Mouse (Mus musculus) cerebellum, adult 2 months (tissue): ENCODE measurements at regions not wholly inside any gene's neighbourhood (a gene's known extent, or its start where the extent isn't known, plus 50 kb on each side); places are given as distances from the start of the nearest gene placed in this dataset.

Experiments used
- DNase-seq, 2 experiments: peaks; one replicate each; pipeline ENCODE4 v3.0.0; 2021
- H3K27ac ChIP-seq: fragments of 200-500 bp; 2 replicates; pipeline ENCODE4 v1.5.1; 2012; ENCODE audit warnings: low read length, control low read depth, inconsistent platforms; ENCODE audit not compliant: insufficient read depth
- H3K27me3 ChIP-seq: fragments of 200-500 bp; 2 replicates; pipeline ENCODE4 v1.6.1; 2012; ENCODE audit warnings: inconsistent platforms, mild to moderate bottlenecking, low read length, moderate library complexity; ENCODE audit not compliant: control insufficient read depth, insufficient read depth
- H3K4me1 ChIP-seq: fragments of 200-500 bp; 2 replicates; pipeline ENCODE4 v1.6.1; 2011; ENCODE audit warnings: low read length; ENCODE audit not compliant: control insufficient read depth, insufficient read depth
- H3K4me3 ChIP-seq: fragments of 200-500 bp; replicated peaks from 2 replicates; pipeline ENCODE3; 2011; ENCODE audit warnings: mild to moderate bottlenecking, low read depth, low read length, control low read depth; ENCODE audit not compliant: insufficient read depth
- CTCF ChIP-seq: fragments of 200-500 bp; IDR thresholded peaks from 2 replicates; pipeline ENCODE4 v1.5.1; 2011; ENCODE audit warnings: low read depth, mild to moderate bottlenecking, control low read depth, low read length, moderate library complexity, borderline replicate concordance; ENCODE audit not compliant: insufficient read depth
- POLR2A ChIP-seq: fragments of 200-500 bp; IDR thresholded peaks from 2 replicates; pipeline ENCODE4 v1.6.1; 2011; ENCODE audit warnings: low read length, control low read depth, borderline replicate concordance; ENCODE audit not compliant: insufficient read depth
- WGBS: fragments of 180-500 bp; shearing (Covaris S2); methylation state at CpG from one replicate; pipeline ENCODE4 v1.1.7; 2018; 5-methylcytosine and 5-hydroxymethylcytosine counted together

- no peak overlapping the region for H3K4me3 ChIP-seq
- H3K4me1 ChIP-seq, result no peaks in the 10 kb centered on the region
- no peak for DNase-seq
- 80% methylated on average over 13 of the region's 13 CpGs for WGBS
- no peaks in the 10 kb centered on the region for H3K27me3 ChIP-seq
- H3K27ac ChIP-seq, result no peak overlapping the region
- TF ChIP-seq CTCF (no peak), POLR2A (no peak)
Observed at GRCm38 (mm10) chr17:63660841-63661481, 161.1 kb upstream of the Fbxl17 start.

- 96% methylated on average over 4 of the region's 4 CpGs for WGBS
Observed at GRCm38 (mm10) chr17:63661584-63661983, 161.8 kb upstream of the Fbxl17 start.

GRCm38 (mm10) chr17:63662251-63662650 lies 162.4 kb upstream of the Fbxl17 start:
- no peak for TF ChIP-seq CTCF
- no peak for TF ChIP-seq POLR2A
- 78% methylated on average over 12 of the region's 12 CpGs for WGBS
- Histone ChIP-seq H3K27ac (no peak overlapping the region), H3K4me3 (no peak overlapping the region), H3K27me3 (no peaks in the 10 kb centered on the region), H3K4me1 (no peaks in the 10 kb centered on the region)
- DNase-seq, result no peak

More at GRCm38 (mm10) chr17:63661584-63661983, 161.8 kb upstream of the Fbxl17 start:
- Histone ChIP-seq H3K4me1 (no peaks in the 10 kb centered on the region), H3K27me3 (no peaks in the 10 kb centered on the region), H3K4me3 (no peak overlapping the region), H3K27ac (no peak overlapping the region)
- no peak for DNase-seq
- TF ChIP-seq POLR2A (no peak), CTCF (no peak)

- no peaks in the 10 kb centered on the region for H3K27me3 ChIP-seq
- TF ChIP-seq POLR2A (no peak), CTCF (no peak)
- no peak overlapping the region for H3K27ac ChIP-seq
- H3K4me1 ChIP-seq, result no peaks in the 10 kb centered on the region
- WGBS, result 90% methylated on average over 8 of the region's 8 CpGs
- no peak for DNase-seq
- no peak overlapping the region for H3K4me3 ChIP-seq
Observed at GRCm38 (mm10) chr17:63676791-63677190, 177.0 kb upstream of the Fbxl17 start.

- no peak for DNase-seq
- TF ChIP-seq CTCF (no peak), POLR2A (no peak)
- Histone ChIP-seq H3K27ac (no peak overlapping the region), H3K4me1 (no peaks in the 10 kb centered on the region), H3K4me3 (no peak overlapping the region), H3K27me3 (no peaks in the 10 kb centered on the region)
- 77% methylated on average over 3 of the region's 3 CpGs for WGBS
Observed at GRCm38 (mm10) chr17:63677996-63678657, 178.3 kb upstream of the Fbxl17 start.

GRCm38 (mm10) chr17:63680479-63680878 lies 180.7 kb upstream of the Fbxl17 start:
- no peak overlapping the region for H3K4me3 ChIP-seq
- H3K27ac ChIP-seq, result no peak overlapping the region
- H3K4me1 ChIP-seq, result no peaks in the 10 kb centered on the region
- WGBS, result 67% methylated on average over 3 of the region's 3 CpGs
- TF ChIP-seq POLR2A (no peak), CTCF (no peak)
- DNase-seq, result no peak
- H3K27me3 ChIP-seq, result no peaks in the 10 kb centered on the region

- Histone ChIP-seq H3K27me3 (no peaks in the 10 kb centered on the region), H3K27ac (no peak overlapping the region), H3K4me1 (no peaks in the 10 kb centered on the region), H3K4me3 (no peak overlapping the region)
- TF ChIP-seq CTCF (peak; percentile 57), POLR2A (no peak)
- 70% methylated on average over 9 of the region's 9 CpGs for WGBS
- peak in 1 of 2 experiments; percentile 25 for DNase-seq
Observed at GRCm38 (mm10) chr17:63683345-63683744, 179.5 kb upstream of the Fer start.

GRCm38 (mm10) chr17:63684026-63684425 lies 178.8 kb upstream of the Fer start:
- H3K27me3 ChIP-seq, result no peaks in the 10 kb centered on the region
- H3K27ac ChIP-seq, result no peak overlapping the region
- no peaks in the 10 kb centered on the region; the same call in 1 of the 2 replicates for H3K4me1 ChIP-seq
- TF ChIP-seq CTCF, result no peak
- TF ChIP-seq POLR2A, result no peak
- WGBS, result 89% methylated on average over 3 of the region's 3 CpGs
- DNase-seq, result no peak
- no peak overlapping the region for H3K4me3 ChIP-seq
